Mouse (Mus musculus) embryonic fibroblast, embryonic 13.5 days (primary cell): ENCODE results near the gene Oxct2a.

ENCODE experiments used
- CTCF ChIP-seq: IDR thresholded peaks from 2 replicates; pipeline ENCODE4 v1.5.1; 2011; ENCODE audit warnings: mild to moderate bottlenecking, control low read depth, low read length, moderate library complexity, borderline replicate concordance; ENCODE audit not compliant: insufficient read depth
- POLR2A ChIP-seq: IDR thresholded peaks from 2 replicates; pipeline ENCODE4 v1.6.1; 2011; ENCODE audit warnings: low read depth, mild to moderate bottlenecking, control low read depth, low read length, moderate library complexity

- TF ChIP-seq CTCF (no peak), POLR2A (no peak)
These were observed 7.9 kb upstream of the Oxct2a start for GRCm38 (mm10) chr4:123331326-123331725.
